Mouse (Mus musculus): ENCODE data around the gene Sept3.

DNA sequence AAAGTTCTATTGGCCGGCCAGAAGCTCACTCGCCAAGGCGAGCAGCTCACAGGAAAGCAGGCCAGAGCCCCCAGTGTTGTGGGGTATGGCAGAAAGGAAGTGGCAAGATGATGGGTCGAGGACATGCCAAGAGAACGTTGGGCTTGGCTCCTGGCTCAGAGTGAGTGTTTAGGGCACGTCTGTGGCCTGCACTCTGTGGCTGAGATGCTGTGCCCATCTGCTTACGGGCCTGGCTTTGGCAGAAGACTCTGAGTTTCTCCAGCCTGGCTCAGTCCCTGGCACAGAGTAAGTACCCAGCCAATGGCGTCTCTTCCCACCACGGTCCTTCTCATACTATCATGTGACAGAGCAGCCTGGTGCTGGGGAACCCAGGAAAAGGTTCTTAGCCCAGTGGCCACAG is 5.9 kb upstream of the Sept3 start:
- TF ChIP-seq CTCF (IDR thresholded peaks at IDR 0.05; ENCODE audit: low read depth, low read length) (no peak), POLR2A (IDR thresholded peaks at IDR 0.05; ENCODE audit: extremely low read depth, insufficient read depth, low read length) (no peak)
